Mouse (Mus musculus): ENCODE measurements at regions not wholly inside any gene's neighbourhood (a gene's known extent, or its start where the extent isn't known, plus 50 kb on each side); places are given as distances from the start of the nearest gene placed in this dataset.

- WGBS = 86% methylated on average over 2 of the region's 2 CpGs
- no peak overlapping the region for H3K27ac ChIP-seq (replicated peaks; ENCODE audit: insufficient read depth, low read depth, low read length)
- TF ChIP-seq CTCF (IDR thresholded peaks at IDR 0.05; ENCODE audit: low read depth, low read length) = no peak
- TF ChIP-seq POLR2A (IDR thresholded peaks at IDR 0.05; ENCODE audit: extremely low read depth, insufficient read depth, low read length) = no peak
- H3K27me3 ChIP-seq (ENCODE audit: control insufficient read depth, insufficient read depth, low read length) = no peaks in the 10 kb centered on the region
- no peaks in the 10 kb centered on the region for H3K36me3 ChIP-seq (ENCODE audit: control insufficient read depth, insufficient read depth, low read length)
- H3K9ac ChIP-seq (ENCODE audit: low read depth, low read length) = no peak overlapping the region
- no peaks in the 10 kb centered on the region for H3K4me1 ChIP-seq (ENCODE audit: control insufficient read depth, insufficient read depth, low read length)
- H3K79me2 ChIP-seq (ENCODE audit: control insufficient read depth, insufficient read depth, low read length) = no peaks in the 10 kb centered on the region
- no peak for DNase-seq (ENCODE audit: extremely low read depth, low read depth, low spot score)
- H3K4me3 ChIP-seq (ENCODE audit: insufficient read depth, low read depth, low read length) = no peak overlapping the region
These were observed 60.7 kb upstream of the Tab2 start for GRCm38 (mm10) chr10:8016741-8017140.

GRCm38 (mm10) chr10:8011744-8012143 is 55.7 kb upstream of the Tab2 start:
- no peak overlapping the region for H3K27ac ChIP-seq (replicated peaks; ENCODE audit: insufficient read depth, low read depth, low read length)
- no peak overlapping the region for H3K9ac ChIP-seq (ENCODE audit: low read depth, low read length)
- WGBS = 46% methylated on average over 4 of the region's 4 CpGs
- H3K79me2 ChIP-seq (ENCODE audit: control insufficient read depth, insufficient read depth, low read length) = no peaks in the 10 kb centered on the region
- no peak for DNase-seq (ENCODE audit: extremely low read depth, low read depth, low spot score)
- H3K36me3 ChIP-seq (ENCODE audit: control insufficient read depth, insufficient read depth, low read length) = no peaks in the 10 kb centered on the region
- peaks cover 3% of the 10 kb centered on the region; the same call in 1 of the 2 replicates for H3K4me1 ChIP-seq (ENCODE audit: control insufficient read depth, insufficient read depth, low read length)
- no peak overlapping the region for H3K4me3 ChIP-seq (ENCODE audit: insufficient read depth, low read depth, low read length)
- TF ChIP-seq POLR2A (IDR thresholded peaks at IDR 0.05; ENCODE audit: extremely low read depth, insufficient read depth, low read length) (no peak), CTCF (IDR thresholded peaks at IDR 0.05; ENCODE audit: low read depth, low read length) (no peak)
- no peaks in the 10 kb centered on the region for H3K27me3 ChIP-seq (ENCODE audit: control insufficient read depth, insufficient read depth, low read length)

- Histone ChIP-seq H3K4me3 (ENCODE audit: insufficient read depth, low read depth, low read length) (no peak overlapping the region), H3K27ac (replicated peaks; ENCODE audit: insufficient read depth, low read depth, low read length) (no peak overlapping the region), H3K36me3 (ENCODE audit: control insufficient read depth, insufficient read depth, low read length) (no peaks in the 10 kb centered on the region), H3K79me2 (ENCODE audit: control insufficient read depth, insufficient read depth, low read length) (no peaks in the 10 kb centered on the region), H3K9ac (ENCODE audit: low read depth, low read length) (no peak overlapping the region), H3K4me1 (ENCODE audit: control insufficient read depth, insufficient read depth, low read length) (peaks cover 3% of the 10 kb centered on the region; the same call in 1 of the 2 replicates), H3K27me3 (ENCODE audit: control insufficient read depth, insufficient read depth, low read length) (no peaks in the 10 kb centered on the region)
- TF ChIP-seq POLR2A (IDR thresholded peaks at IDR 0.05; ENCODE audit: extremely low read depth, insufficient read depth, low read length) = no peak
- no peak for TF ChIP-seq CTCF (IDR thresholded peaks at IDR 0.05; ENCODE audit: low read depth, low read length)
- 82% methylated on average over 9 of the region's 9 CpGs for WGBS
- DNase-seq (ENCODE audit: extremely low read depth, low read depth, low spot score) = no peak
These were observed 55.1 kb upstream of the Tab2 start for GRCm38 (mm10) chr10:8011138-8011537.

GRCm38 (mm10) chr10:8009855-8010254 is 53.8 kb upstream of the Tab2 start:
- WGBS = 90% methylated on average over 1 of the region's 1 CpGs
- no peaks in the 10 kb centered on the region for H3K79me2 ChIP-seq (ENCODE audit: control insufficient read depth, insufficient read depth, low read length)
- TF ChIP-seq POLR2A (IDR thresholded peaks at IDR 0.05; ENCODE audit: extremely low read depth, insufficient read depth, low read length) (no peak), CTCF (IDR thresholded peaks at IDR 0.05; ENCODE audit: low read depth, low read length) (no peak)
- no peaks in the 10 kb centered on the region for H3K36me3 ChIP-seq (ENCODE audit: control insufficient read depth, insufficient read depth, low read length)
- peaks cover 3% of the 10 kb centered on the region; the same call in 1 of the 2 replicates for H3K4me1 ChIP-seq (ENCODE audit: control insufficient read depth, insufficient read depth, low read length)
- H3K4me3 ChIP-seq (ENCODE audit: insufficient read depth, low read depth, low read length) = no peak overlapping the region
- peak; percentile 15 for DNase-seq (ENCODE audit: extremely low read depth, low read depth, low spot score)
- no peak overlapping the region for H3K27ac ChIP-seq (replicated peaks; ENCODE audit: insufficient read depth, low read depth, low read length)
- no peaks in the 10 kb centered on the region for H3K27me3 ChIP-seq (ENCODE audit: control insufficient read depth, insufficient read depth, low read length)
- H3K9ac ChIP-seq (ENCODE audit: low read depth, low read length) = no peak overlapping the region

- DNase-seq (ENCODE audit: extremely low read depth, low read depth, low spot score) = no peak
These were observed 51.9 kb upstream of the Tab2 start for GRCm38 (mm10) chr10:8007990-8008368.

GRCm38 (mm10) chr10:8007286-8007989 is 51.4 kb upstream of the Tab2 start:
- DNase-seq (ENCODE audit: extremely low read depth, low read depth, low spot score) = peak; percentile 19
- Histone ChIP-seq H3K27ac (replicated peaks; ENCODE audit: insufficient read depth, low read depth, low read length) (no peak overlapping the region), H3K4me3 (ENCODE audit: insufficient read depth, low read depth, low read length) (no peak overlapping the region), H3K9ac (ENCODE audit: low read depth, low read length) (no peak overlapping the region), H3K36me3 (ENCODE audit: control insufficient read depth, insufficient read depth, low read length) (no peaks in the 10 kb centered on the region), H3K27me3 (ENCODE audit: control insufficient read depth, insufficient read depth, low read length) (no peaks in the 10 kb centered on the region), H3K4me1 (ENCODE audit: control insufficient read depth, insufficient read depth, low read length) (peaks cover 3% of the 10 kb centered on the region; the same call in 1 of the 2 replicates), H3K79me2 (ENCODE audit: control insufficient read depth, insufficient read depth, low read length) (no peaks in the 10 kb centered on the region)
- TF ChIP-seq POLR2A (IDR thresholded peaks at IDR 0.05; ENCODE audit: extremely low read depth, insufficient read depth, low read length) = no peak
- no peak for TF ChIP-seq CTCF (IDR thresholded peaks at IDR 0.05; ENCODE audit: low read depth, low read length)
- WGBS = 60% methylated on average over 5 of the region's 5 CpGs

More at GRCm38 (mm10) chr10:8007990-8008368, 51.9 kb upstream of the Tab2 start:
- no peak overlapping the region for H3K9ac ChIP-seq (ENCODE audit: low read depth, low read length)
- WGBS = 89% methylated on average over 3 of the region's 3 CpGs
- no peak overlapping the region for H3K4me3 ChIP-seq (ENCODE audit: insufficient read depth, low read depth, low read length)
- no peaks in the 10 kb centered on the region for H3K36me3 ChIP-seq (ENCODE audit: control insufficient read depth, insufficient read depth, low read length)
- no peaks in the 10 kb centered on the region for H3K79me2 ChIP-seq (ENCODE audit: control insufficient read depth, insufficient read depth, low read length)
- peaks cover 3% of the 10 kb centered on the region; the same call in 1 of the 2 replicates for H3K4me1 ChIP-seq (ENCODE audit: control insufficient read depth, insufficient read depth, low read length)
- TF ChIP-seq CTCF (IDR thresholded peaks at IDR 0.05; ENCODE audit: low read depth, low read length) = no peak
- TF ChIP-seq POLR2A (IDR thresholded peaks at IDR 0.05; ENCODE audit: extremely low read depth, insufficient read depth, low read length) = no peak
- H3K27me3 ChIP-seq (ENCODE audit: control insufficient read depth, insufficient read depth, low read length) = no peaks in the 10 kb centered on the region
- no peak overlapping the region for H3K27ac ChIP-seq (replicated peaks; ENCODE audit: insufficient read depth, low read depth, low read length)
